Mouse (Mus musculus) T-helper 17 cell (primary cell): ENCODE results near the gene Zscan22.
"Not testable (repeated sequence)": the region's sequence is repeated elsewhere in the genome, so short reads cannot be mapped to it uniquely, and the experiment has no call there.

Experiments used
- in situ Hi-C, 2 experiments: fragments of 300-600 bp; cut with MboI, MseI; formaldehyde crosslinking; loops; 1 replicate in 1 of 2; 2 replicates in 1 of 2; pipeline ENCODE4 v1.15.1; 2025; ENCODE audit warnings: high pct_unique_total_duplicates in 2 of 2

Gene Zscan22

DNA sequence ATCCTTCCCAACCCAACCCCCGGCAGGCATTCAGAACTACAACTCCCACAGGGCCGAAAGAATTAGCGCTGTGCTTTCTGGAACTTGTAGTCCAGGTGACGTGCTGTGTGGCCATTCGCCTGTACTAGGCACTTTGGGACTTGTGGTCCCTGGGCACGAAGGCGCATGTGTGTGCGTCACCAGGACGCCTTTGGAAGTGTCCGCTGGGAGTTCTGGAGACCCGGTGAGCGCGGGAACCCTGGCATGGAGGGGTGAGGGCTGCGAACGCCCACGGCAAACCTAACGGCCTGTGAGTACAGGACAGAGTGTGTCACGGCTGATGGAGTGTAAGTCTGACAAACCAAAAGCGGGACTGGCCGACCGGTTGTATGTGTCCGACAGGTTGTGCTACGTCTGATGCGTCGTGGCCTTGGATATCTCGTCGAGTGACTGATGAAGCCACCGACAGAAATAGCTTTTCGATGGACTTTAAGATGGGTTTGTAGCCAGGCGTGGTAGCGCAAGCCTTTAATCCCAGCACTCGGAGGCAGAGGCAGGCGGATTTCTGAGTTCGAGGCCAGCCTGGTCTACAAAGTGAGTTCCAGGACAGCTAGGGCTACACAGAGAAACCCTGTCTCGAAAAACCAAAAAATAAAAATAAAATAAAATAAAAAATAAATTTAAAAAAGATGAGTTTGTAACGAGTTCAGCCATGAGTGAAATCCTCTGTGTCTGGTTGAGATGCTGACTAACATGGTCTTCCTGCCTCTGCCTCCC lies at the start of gene Zscan22:
Gene Zscan22, plus strand, starts transcription at position 161 of the 756 bp plus-strand sequence.
- in situ Hi-C loops: loop anchor here in 1 of 2 experiments (25.0 kb wide), 1 partner anchor 411 kb away; the partner anchor contains the start of gene Zfp606

DNA sequence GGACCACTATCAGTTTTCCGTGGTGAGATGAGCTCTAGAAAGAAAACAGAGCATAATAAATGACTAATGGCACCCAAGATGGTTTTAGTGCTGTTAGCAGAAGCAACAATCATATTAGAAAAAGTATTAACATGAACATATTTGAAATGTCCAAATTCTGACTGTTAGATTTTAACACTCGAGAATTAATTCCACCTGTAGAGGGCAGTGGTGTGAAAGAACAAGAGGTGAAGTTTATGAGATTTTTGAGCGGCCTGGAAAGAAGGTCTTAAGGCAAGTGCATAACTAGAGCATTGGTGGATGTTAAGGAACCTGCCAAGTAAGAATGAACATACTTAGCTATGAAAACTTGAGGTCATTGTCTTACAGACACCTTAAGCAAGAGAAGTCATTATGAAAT lies 23.3 kb upstream of the Zscan22 start:
- in situ Hi-C loops: no loop called here

DNA sequence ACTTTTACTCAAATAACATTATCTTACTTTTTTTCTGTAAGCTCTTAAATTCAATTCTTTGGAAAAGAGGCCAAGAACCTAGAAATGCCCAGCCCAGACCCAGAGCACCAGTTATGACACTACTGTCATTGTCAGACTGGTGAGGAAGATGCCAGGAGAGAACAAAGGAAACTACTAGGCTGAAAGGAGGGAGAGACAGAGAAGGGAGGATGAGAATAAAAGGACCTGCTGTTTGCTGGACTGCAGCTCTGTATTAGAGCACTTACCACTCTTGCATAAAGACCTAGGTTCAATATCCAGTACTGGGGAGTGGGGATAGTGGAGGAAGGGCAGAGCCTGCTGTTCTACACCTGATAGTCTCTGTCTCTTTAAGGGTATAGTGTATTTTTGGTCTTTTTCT lies 17.6 kb upstream of the Zscan22 start:
- in situ Hi-C loops: loop anchor here in 1 of 2 experiments (25.0 kb wide), 1 partner anchor 393 kb away; the partner anchor contains the start of gene Zfp606

DNA sequence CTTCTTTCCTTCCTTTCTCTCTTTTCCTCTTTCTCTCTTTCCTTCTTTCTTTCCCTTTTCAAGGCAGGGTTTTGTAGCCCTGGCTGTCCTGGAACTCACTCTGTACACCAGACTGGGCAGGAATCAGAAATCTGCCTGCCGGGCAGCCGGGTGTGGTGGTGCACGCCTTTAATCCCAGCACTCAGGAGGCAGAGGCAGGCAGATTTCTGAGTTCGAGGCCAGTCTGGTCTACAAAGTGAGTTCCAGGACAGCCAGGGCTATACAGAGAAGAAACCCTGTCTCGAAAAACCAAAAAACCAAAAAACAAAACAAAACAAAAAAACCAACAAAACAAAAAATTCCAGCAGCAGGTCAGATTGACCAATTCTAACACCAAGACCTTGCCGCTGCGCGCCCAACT lies 17.1 kb upstream of the Zscan22 start:
- in situ Hi-C loops: loop anchor here in 1 of 2 experiments (25.0 kb wide), 1 partner anchor 393 kb away; the partner anchor contains the start of gene Zfp606

DNA sequence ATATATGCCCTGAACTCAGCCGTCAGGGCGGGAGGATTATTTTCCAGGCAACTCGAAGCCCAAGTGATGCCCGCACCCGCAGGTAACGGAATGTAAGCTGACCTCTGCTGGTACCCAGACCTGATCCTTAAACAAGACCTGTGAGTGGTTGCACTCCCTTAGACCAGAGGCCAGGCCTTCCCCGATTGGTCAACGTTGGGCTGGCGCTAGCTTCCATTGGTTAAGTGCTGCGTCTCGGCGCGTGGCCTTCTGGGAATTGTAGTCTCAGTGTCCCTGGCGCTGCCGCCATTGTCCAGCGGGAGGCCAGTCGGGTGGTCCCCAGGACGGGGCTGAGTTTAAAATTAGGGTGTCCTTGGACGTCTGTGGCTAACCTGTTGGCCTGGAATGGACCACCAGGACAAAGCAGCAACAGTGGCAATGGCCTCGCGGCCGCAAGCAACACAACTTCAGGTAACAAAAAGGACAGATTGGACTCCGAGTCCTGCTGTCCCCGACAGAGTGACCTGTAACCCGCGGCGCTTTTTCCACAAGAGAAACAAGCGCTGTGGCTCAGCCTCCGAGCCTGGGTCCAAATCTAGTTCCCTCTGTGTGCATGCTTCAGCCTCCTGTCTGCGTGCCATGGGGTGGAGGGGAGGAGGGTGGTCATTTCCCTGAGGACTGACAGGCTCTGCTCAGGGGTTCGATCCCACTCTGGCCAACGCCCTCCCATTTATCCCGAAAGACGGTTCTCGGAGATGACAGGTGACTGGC lies 16.5 kb upstream of the Zscan22 start, which contains the start of gene Zfp128:
Gene Zfp128, plus strand, starts transcription at position 267 of the 750 bp plus-strand sequence.
- in situ Hi-C loops: loop anchor here in 1 of 2 experiments (25.0 kb wide), 1 partner anchor 394 kb away; the partner anchor contains the start of gene Zfp606

DNA sequence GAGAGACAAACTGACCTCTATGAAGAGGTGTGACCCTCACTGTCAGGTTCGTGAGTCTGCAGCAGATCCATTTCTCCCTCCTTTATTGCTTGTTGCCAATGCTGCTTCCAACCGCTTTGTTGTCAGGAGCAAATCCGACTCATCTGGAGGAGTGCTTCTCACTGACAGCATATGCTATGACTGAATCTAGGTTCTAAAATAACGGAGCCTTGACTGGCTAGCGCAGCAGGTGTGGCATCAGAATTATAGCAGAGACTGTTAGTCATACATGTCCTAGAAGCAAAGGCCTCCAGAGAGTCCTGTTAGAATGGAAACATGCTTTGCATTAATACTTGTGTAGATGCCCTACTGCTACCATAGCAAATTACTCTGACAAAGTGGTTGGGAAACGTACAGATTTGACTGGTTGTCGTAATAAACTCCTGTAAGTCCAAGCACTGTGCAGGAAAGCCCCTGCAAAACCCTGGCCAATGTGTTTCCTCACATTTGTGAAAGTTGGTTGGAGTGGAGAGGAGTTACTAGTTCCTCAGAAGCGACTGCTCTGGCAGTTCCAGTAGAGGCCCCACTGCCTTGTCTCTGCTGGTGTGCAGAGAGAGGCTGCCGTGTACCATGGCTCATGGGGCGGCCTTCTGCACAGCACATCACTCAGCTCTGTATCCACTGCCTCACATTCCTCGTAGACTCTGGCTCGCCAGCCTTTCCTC lies 10.9 kb upstream of the Zscan22 start:
- in situ Hi-C loops: loop anchor here in 1 of 2 experiments (25.0 kb wide), 1 partner anchor 399 kb away; the partner anchor contains the start of gene Zfp606

DNA sequence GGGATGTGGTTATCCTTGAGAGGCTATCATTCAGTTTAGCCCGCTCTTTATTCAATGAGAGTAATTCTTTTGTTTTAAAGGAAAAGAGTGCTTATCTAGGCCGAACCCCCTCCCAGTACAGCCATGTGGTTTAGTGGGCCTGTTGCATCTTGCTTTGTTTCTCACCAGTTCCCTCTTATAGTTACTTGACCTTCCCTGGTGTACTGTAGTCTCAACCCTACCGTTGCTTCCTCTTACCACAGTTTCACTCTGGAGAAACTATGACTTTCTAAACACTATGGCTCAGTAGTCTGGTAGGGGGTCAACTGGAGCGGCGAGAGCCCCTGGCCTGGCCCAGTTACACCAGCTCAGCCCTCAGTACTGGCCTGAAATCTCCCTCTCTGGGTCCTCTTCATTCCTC lies 10.0 kb upstream of the Zscan22 start:
- in situ Hi-C loops: loop anchor here in 1 of 2 experiments (25.0 kb wide), 1 partner anchor 400 kb away; the partner anchor contains the start of gene Zfp606

DNA sequence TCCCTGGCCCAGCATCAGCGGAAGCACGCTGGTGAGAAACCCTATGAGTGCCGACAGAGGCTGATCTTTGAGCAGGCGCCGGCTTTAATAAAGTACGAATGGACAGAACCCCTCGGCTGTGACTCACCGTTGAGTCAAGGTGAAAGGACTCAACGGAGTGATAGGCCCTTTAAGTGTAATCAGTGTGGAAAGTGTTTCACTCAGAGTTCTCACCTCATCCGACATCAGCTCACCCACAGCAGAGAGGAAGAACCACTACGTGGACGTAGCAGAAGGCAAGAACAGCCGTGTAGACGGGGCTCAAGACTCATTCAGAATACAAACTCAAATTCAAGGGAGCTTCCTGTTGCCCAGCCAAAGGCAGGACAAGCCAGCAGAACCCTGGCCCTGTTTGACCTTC lies 6.7 kb upstream of the Zscan22 start:
- in situ Hi-C loops: loop anchor here in 1 of 2 experiments (25.0 kb wide), 1 partner anchor 404 kb away; the partner anchor contains the start of gene Zfp606

DNA sequence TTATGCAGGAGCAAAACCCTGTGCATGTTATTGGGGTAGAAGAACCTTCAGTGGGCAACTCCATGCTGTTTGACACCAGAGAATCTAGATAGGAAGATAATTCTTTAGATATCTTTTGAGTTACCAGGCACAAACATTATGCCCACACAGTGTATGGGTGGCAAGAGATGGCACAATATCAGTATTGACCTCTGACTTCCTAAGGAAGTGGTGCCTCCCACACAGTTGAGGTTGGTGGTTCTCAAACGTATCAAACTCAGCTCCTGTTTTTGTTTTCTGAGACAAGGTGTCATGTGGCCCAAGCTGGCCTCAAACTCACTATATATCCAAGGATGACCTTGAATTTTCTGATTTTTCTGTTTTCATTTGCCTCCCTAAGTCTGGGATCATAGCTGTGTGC lies 6.3 kb upstream of the Zscan22 start:
- in situ Hi-C loops: loop anchor here in 1 of 2 experiments (25.0 kb wide), 1 partner anchor 404 kb away; the partner anchor contains the start of gene Zfp606

DNA sequence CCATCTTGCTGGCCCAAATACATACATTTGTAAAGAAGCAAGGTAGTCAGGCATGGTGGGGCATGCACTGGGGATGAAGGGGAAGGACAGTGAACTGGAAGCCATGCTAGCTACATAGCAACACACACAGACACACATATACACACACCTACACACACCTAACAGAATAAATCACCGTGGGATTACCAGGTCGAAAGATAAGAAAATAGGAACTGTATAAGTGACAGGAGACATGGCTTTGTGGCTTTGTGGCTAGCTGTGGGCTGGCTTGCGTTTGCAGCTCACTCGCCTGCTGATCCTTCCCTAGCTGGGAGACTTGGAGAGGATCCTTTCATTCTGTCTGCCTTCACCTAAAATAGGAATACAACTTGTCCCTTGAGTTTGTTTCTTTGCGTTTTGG lies 3.9 kb downstream of the Zscan22 start:
- in situ Hi-C loops: loop anchor here in 1 of 2 experiments (5.0 kb wide), 1 partner anchor 84 kb away; the partner anchor contains the start of gene Zfp329

DNA sequence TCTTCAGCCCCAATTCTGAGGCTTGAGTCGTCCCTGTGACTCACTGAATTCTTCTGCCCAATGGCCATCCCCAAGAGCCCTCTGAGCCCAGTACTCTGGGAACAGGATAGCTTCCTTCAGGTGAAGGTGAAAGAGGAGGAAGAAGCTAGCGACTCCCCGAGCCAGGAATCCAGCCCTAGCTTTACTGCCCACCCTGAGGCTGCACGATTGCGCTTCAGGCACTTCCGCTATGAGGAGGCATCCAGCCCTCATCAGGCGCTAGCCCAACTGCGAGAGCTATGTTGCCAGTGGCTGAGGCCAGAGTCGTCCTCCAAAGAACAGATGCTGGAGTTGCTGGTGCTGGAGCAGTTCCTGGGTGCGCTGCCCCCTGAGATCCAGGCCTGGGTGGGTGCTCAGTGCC lies 6.0 kb downstream of the Zscan22 start:
- in situ Hi-C loops: loop anchor here in 1 of 2 experiments (5.0 kb wide), 1 partner anchor 86 kb away; the partner anchor contains the start of gene Zfp329

DNA sequence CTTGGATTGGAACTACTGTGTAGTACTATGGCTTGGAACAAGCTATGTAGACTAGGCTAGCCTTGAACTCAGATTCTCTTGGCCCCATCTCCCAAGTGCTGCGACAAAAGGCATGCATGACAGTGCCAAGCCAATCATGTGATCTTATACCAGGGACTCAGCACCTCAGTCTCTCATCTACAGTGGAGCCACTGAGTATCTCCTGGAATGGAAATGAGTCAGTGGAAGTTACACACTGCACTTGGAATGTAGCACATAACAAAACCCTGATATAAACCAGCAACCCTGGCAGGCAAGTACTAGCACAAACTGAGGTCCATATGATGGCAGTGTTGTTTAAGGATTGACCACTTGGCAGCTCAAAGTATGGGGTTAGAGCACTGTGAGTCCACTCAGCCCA lies 7.5 kb downstream of the Zscan22 start:
- in situ Hi-C loops: no loop called here

DNA sequence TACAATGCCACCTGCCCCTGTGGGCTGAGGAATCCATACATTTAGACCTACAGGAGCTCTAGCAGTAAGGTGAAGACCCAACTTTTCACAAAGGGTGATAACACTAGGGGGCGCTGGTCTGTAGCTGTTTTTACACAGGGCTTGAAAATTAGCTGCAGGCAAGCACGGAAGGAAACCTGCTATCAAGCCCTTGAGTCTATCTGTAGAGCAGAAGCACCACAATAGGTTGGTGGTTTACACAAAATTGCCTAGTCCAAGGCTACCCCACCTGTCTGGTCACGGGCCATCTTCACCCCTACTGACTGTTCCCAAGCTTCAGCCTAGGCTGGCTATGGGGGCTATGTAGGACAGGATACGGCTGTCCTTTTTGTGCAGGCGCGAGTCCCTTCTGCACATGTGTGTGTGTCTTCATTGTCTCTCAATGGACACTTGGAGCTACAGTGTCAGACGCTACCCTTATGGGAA lies 11.9 kb downstream of the Zscan22 start:
- in situ Hi-C loops: no loop called here

DNA sequence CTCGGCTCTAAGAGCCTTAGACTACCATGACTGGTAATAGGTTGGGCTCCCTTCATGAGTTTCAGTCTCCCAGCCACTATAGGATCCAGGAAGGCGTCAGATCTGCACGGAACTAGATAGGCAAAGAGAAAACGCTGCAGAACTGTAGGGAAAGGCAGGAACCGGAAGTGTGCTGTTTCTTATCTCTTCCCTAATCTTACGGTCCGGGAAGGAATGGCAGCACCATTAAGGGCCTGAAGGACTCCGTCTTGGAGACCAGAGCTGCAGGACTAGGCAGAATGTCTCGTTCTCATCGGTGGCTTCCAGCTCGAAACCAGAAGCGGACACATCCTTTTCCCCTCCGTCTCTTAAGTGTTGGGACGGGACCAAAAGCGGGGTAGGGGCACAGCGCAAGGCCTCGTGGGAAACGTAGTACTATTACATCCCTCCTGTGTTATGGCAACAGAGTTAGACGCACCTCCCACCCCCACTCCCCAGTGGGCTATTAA lies 12.6 kb downstream of the Zscan22 start:
- in situ Hi-C loops: no loop called here

DNA sequence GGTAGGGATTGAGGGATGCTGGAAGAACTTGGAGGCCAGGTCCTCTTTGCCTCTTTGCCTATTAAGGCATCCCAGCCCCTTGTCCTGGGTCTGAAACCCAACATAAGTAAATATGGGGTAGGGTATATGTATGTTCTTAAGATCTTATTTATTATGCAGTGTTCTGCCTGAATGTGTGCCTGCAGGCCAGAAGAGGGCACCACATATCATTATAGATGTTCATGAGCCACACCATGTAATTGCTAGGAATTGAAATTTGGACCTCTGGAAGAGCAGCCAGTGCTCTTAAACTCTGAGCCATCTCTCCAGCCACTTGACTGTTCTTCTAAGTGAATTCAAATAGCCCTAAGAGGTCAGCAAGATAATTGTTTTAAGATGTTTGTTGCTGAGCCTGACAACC lies 15.9 kb downstream of the Zscan22 start:
- in situ Hi-C loops: no loop called here

DNA sequence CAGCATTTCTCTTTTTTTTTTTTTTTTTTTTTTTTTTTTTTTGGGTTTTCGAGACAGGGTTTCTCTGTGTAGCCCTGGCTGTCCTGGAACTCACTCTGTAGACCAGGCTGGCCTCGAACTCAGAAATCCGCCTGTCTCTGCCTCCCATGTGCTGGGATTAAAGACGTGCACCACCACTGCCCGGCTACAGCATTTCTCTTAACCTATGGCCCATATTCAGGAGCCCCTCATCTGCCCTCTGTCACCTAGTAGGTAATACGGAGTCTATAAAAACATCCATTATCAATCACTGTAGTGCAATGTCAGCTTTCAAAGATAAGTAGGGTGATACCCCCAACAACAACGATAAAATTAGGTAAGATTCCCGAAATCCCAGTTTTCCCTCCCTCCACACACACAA lies 22.9 kb downstream of the Zscan22 start:
- in situ Hi-C loops: not testable (repeated sequence)

DNA sequence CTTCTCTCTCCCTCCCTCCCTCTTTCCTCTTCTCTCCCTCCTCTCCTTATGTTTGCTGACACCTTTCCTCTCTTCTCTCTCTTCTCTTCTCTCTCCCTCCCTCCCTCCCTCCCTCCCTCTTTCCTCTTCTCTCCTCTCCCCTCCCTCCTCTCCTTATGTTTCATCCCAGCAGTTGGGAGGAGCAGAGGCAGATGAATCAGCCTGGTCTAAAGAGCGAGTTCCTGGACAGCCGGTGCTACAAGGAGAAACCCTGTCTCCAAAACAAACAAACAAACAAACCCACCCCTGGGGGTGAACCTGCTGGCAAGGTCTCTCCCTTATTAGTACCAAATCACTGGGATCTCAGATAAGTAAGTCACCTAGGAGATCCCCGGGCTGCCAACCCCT lies 23.7 kb downstream of the Zscan22 start:
- in situ Hi-C loops: no loop called here

DNA sequence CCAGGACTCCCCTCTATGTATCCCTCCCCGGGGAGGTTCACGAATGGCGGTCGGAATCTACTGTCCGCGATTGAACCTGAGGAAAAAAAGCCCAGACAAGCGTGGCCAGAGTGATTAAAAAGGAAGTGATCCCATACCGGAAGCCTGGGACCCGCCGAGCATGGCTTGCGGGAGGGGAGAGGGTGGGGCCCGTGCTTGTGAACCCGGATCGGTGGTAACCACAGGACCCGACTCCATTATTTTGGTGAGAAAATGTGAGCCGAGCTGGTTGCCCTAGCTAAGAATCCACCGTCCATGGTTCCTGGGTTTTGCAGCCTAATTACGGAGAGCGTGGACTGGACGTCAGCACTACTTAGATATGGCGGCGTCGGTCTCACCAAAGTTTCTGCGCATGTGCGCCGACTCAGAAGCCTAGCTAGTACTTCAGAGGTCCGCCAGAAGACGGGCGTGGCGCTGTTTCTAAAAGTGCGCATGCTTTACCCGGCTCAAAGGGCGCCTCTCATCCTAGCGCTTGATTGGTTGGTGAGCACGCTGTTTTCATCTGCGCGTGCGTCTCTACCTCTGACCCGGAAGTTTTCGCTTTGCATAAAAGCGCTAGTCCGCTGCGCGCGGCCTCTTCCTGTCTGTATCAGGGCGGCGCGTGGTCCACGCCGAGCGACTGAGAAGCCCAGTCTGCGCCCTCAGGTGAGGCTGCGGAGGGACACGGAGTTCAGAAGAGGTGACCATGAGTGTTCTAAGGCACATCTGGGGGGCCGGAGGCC lies 24.3 kb downstream of the Zscan22 start, which contains the start of gene Rps5:
Gene Rps5, plus strand, starts transcription at position 586 of the 761 bp plus-strand sequence.
- in situ Hi-C loops: no loop called here

DNA sequence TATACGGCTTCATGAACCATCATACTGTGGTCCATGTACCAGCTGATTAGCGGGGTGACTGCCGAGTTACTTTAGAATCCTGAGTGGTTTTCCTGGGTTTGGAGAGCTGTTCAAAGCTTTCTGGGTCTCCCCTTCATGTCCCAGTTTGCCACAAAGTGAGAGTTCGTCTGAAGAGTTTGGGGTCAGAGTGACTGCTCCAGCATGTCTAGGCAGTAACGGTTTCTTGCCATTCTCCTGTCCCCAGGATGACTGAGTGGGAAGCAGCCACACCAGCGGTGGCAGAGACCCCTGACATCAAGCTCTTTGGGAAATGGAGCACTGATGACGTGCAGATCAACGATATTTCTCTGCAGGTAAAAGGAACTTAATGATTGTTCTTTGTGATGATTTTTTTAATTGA lies 25.1 kb downstream of the Zscan22 start:
- in situ Hi-C loops: no loop called here

DNA sequence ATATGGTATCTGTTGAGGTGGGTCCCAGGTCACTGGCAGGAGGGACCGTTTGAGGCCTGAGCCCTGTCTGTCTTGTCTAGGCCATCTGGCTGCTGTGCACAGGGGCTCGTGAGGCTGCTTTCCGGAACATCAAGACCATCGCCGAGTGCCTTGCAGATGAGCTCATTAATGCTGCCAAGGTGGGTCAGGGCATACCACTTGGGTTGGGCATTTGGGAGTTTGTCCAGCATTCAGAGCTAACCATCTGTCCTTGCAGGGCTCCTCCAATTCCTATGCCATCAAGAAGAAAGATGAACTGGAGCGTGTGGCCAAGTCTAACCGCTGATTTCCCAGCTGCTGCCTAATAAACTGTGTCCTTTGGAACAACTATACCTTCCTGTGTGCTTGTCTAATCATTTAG lies 28.7 kb downstream of the Zscan22 start:
- in situ Hi-C loops: no loop called here
